Mouse (Mus musculus) CH12.LX (cell line): ENCODE measurements around the gene Myh2. TPM values are rescaled to one million over a fixed set of nuclear protein-coding genes. Genes with fewer than 3 reads are reported as not detected.

Source experiments
- DNase-seq: peaks from one replicate; pipeline ENCODE4 v3.0.0-alpha.2; 2013; ENCODE audit errors: extremely low read depth
- H3K27ac ChIP-seq: 2 replicates; pipeline ENCODE4 v1.5.1; 2012; ENCODE audit warnings: low read depth, mild to moderate bottlenecking, control low read depth, moderate library complexity; ENCODE audit not compliant: insufficient read depth
- H3K27me3 ChIP-seq: replicated peaks from 2 replicates; pipeline ENCODE3; 2012; ENCODE audit warnings: inconsistent platforms
- H3K36me3 ChIP-seq, 2 experiments: replicated peaks in 1 of 2; 2 replicates each; pipeline versions ENCODE3 to v1.6.1; 2012; ENCODE audit warnings: inconsistent platforms in 1 of 2, low read length in 1 of 2, mild to moderate bottlenecking in 1 of 2, mixed read lengths in 1 of 2, moderate library complexity in 1 of 2; ENCODE audit not compliant: control insufficient read depth in 1 of 2, insufficient read depth in 1 of 2
- H3K4me1 ChIP-seq, 2 experiments: 2 replicates each; pipeline ENCODE4 v1.6.1; 2012; ENCODE audit warnings: inconsistent platforms in 1 of 2, moderate library complexity in 1 of 2; ENCODE audit not compliant: insufficient read depth in 2 of 2, control insufficient read depth in 1 of 2
- H3K4me2 ChIP-seq: 2 replicates; pipeline ENCODE4 v1.6.1; 2012; ENCODE audit warnings: low read depth, mild to moderate bottlenecking, control low read depth; ENCODE audit not compliant: poor library complexity, insufficient read depth, severe bottlenecking
- H3K4me3 ChIP-seq, 3 experiments: fragments of 150-350 bp in 1 of 3; sonication (generic) in 1 of 3; replicated peaks in 1 of 3; 2 replicates each; pipeline versions ENCODE3 to v1.5.1; 2011 to 2012; ENCODE audit warnings: low read depth in 2 of 3, low read length in 2 of 3, mild to moderate bottlenecking in 2 of 3, moderate library complexity in 2 of 3, control low read depth in 1 of 3, improper control_type of control experiment in 1 of 3, inconsistent platforms in 1 of 3, mixed read lengths in 1 of 3; ENCODE audit not compliant: poor library complexity in 1 of 3
- H3K79me2 ChIP-seq: replicated peaks from 2 replicates; pipeline ENCODE4 v1.6.1; 2012; ENCODE audit warnings: mild to moderate bottlenecking, moderate library complexity; ENCODE audit not compliant: control insufficient read depth, poor library complexity, insufficient read depth, severe bottlenecking; ENCODE audit errors: extremely low read depth
- H3K9ac ChIP-seq: 2 replicates; pipeline ENCODE4 v1.6.1; 2012; ENCODE audit warnings: low read depth, mild to moderate bottlenecking, control low read depth, moderate library complexity; ENCODE audit not compliant: insufficient read depth
- H3K9me3 ChIP-seq: replicated peaks from 2 replicates; pipeline ENCODE3; 2012; ENCODE audit warnings: low read length, inconsistent platforms, mixed read lengths
- CHD1 ChIP-seq: IDR thresholded peaks from 2 replicates; pipeline ENCODE4 v1.6.1; 2012; ENCODE audit warnings: low read depth, low read length, improper control_type of control experiment, inconsistent platforms
- CHD2 ChIP-seq: IDR thresholded peaks from 2 replicates; pipeline ENCODE4 v1.6.1; 2011; ENCODE audit warnings: low read length, improper control_type of control experiment
- CTCF ChIP-seq, 2 experiments: IDR thresholded peaks in 1 of 2; conservative IDR thresholded peaks in 1 of 2; 2 replicates each; pipeline ENCODE4 v1.5.1; 2011 to 2012; ENCODE audit warnings: low read depth in 2 of 2, low read length in 2 of 2, improper control_type of control experiment in 1 of 2, inconsistent platforms in 1 of 2, mild to moderate bottlenecking in 1 of 2, moderate library complexity in 1 of 2
- E2F4 ChIP-seq: IDR thresholded peaks from 2 replicates; pipeline ENCODE4 v1.6.1; 2011; ENCODE audit warnings: low read depth, low read length, improper control_type of control experiment; ENCODE audit not compliant: insufficient replicate concordance
- ELF1 ChIP-seq: IDR thresholded peaks from 2 replicates; pipeline ENCODE4 v1.6.1; 2014; ENCODE audit warnings: low read depth, mild to moderate bottlenecking, inconsistent platforms, low read length, improper control_type of control experiment
- EP300 ChIP-seq: IDR thresholded peaks from 2 replicates; pipeline ENCODE4 v1.6.1; 2011; ENCODE audit warnings: low read length, improper control_type of control experiment
- ETS1 ChIP-seq: conservative IDR thresholded peaks from 2 replicates; pipeline ENCODE4 v1.6.1; 2012; ENCODE audit warnings: low read depth, mild to moderate bottlenecking, inconsistent platforms, low read length, improper control_type of control experiment, moderate library complexity
- HCFC1 ChIP-seq: IDR thresholded peaks from 2 replicates; pipeline ENCODE4 v1.6.1; 2012; ENCODE audit warnings: low read depth, mild to moderate bottlenecking, inconsistent platforms, low read length, improper control_type of control experiment
- IRF4 ChIP-seq: IDR thresholded peaks from 2 replicates; pipeline ENCODE4 v1.6.1; 2014; ENCODE audit warnings: low read depth, mild to moderate bottlenecking, inconsistent platforms, low read length, improper control_type of control experiment
- JUND ChIP-seq: conservative IDR thresholded peaks from 2 replicates; pipeline ENCODE4 v1.6.1; 2011; ENCODE audit warnings: low read depth, low read length, improper control_type of control experiment
- KAT2A ChIP-seq: IDR thresholded peaks from 2 replicates; pipeline ENCODE4 v1.6.1; 2012; ENCODE audit warnings: low read length, improper control_type of control experiment, inconsistent platforms; ENCODE audit not compliant: insufficient replicate concordance
- MAFK ChIP-seq: IDR thresholded peaks from 2 replicates; pipeline ENCODE4 v1.6.1; 2011; ENCODE audit warnings: low read length, improper control_type of control experiment; ENCODE audit not compliant: insufficient replicate concordance
- MAZ ChIP-seq: IDR thresholded peaks from 2 replicates; pipeline ENCODE4 v1.6.1; 2012; ENCODE audit warnings: low read depth, mild to moderate bottlenecking, inconsistent platforms, low read length, improper control_type of control experiment, moderate library complexity
- MEF2A ChIP-seq: IDR thresholded peaks from 2 replicates; pipeline ENCODE4 v1.6.1; 2014; ENCODE audit warnings: low read depth, mild to moderate bottlenecking, inconsistent platforms, low read length, improper control_type of control experiment, borderline replicate concordance
- MXI1 ChIP-seq: IDR thresholded peaks from 2 replicates; pipeline ENCODE4 v1.6.1; 2011; ENCODE audit warnings: mild to moderate bottlenecking, low read depth, low read length, improper control_type of control experiment
- MYC ChIP-seq: IDR thresholded peaks from 2 replicates; pipeline ENCODE4 v1.6.1; 2011; ENCODE audit warnings: low read depth, mild to moderate bottlenecking, improper control_type of control experiment, low read length
- NELFE ChIP-seq: IDR thresholded peaks from 2 replicates; pipeline ENCODE4 v1.6.1; 2011; ENCODE audit warnings: low read depth, low read length, improper control_type of control experiment
- NRF1 ChIP-seq: IDR thresholded peaks from 2 replicates; pipeline ENCODE4 v1.6.1; 2014; ENCODE audit warnings: low read depth, mild to moderate bottlenecking, inconsistent platforms, low read length, improper control_type of control experiment, moderate library complexity
- POLR2A ChIP-seq: IDR thresholded peaks from 2 replicates; pipeline ENCODE4 v1.6.1; 2011; ENCODE audit warnings: low read depth, mild to moderate bottlenecking, improper control_type of control experiment, low read length
- RAD21 ChIP-seq: IDR thresholded peaks from 2 replicates; pipeline ENCODE4 v1.6.1; 2011; ENCODE audit warnings: low read depth, mild to moderate bottlenecking, low read length, improper control_type of control experiment, moderate library complexity
- RCOR1 ChIP-seq: conservative IDR thresholded peaks from 2 replicates; pipeline ENCODE4 v1.6.1; 2012; ENCODE audit warnings: low read depth, mild to moderate bottlenecking, inconsistent platforms, low read length, improper control_type of control experiment
- SIN3A ChIP-seq: IDR thresholded peaks from 2 replicates; pipeline ENCODE4 v1.6.1; 2012; ENCODE audit warnings: low read length, improper control_type of control experiment, inconsistent platforms
- SMC3 ChIP-seq: IDR thresholded peaks from 2 replicates; pipeline ENCODE4 v1.6.1; 2011; ENCODE audit warnings: low read depth, low read length, improper control_type of control experiment
- TCF12 ChIP-seq: IDR thresholded peaks from 2 replicates; pipeline ENCODE4 v1.6.1; 2014; ENCODE audit warnings: low read depth, mild to moderate bottlenecking, inconsistent platforms, low read length, improper control_type of control experiment
- UBTF ChIP-seq: IDR thresholded peaks from 2 replicates; pipeline ENCODE4 v1.6.1; 2012; ENCODE audit warnings: low read depth, mild to moderate bottlenecking, inconsistent platforms, low read length, improper control_type of control experiment, moderate library complexity
- USF1 ChIP-seq: IDR thresholded peaks from 2 replicates; pipeline ENCODE4 v1.6.1; 2014; ENCODE audit warnings: low read depth, mild to moderate bottlenecking, inconsistent platforms, low read length, improper control_type of control experiment
- ZC3H11A ChIP-seq: IDR thresholded peaks from 2 replicates; pipeline ENCODE4 v1.6.1; 2012; ENCODE audit warnings: low read depth, mild to moderate bottlenecking, inconsistent platforms, low read length, improper control_type of control experiment
- ZKSCAN1 ChIP-seq: IDR thresholded peaks from 2 replicates; pipeline ENCODE4 v1.6.1; 2012; ENCODE audit warnings: low read depth, inconsistent platforms, low read length, improper control_type of control experiment, borderline replicate concordance
- ZMIZ1 ChIP-seq: IDR thresholded peaks from 2 replicates; pipeline ENCODE4 v1.6.1; 2012; ENCODE audit warnings: low read depth, mild to moderate bottlenecking, inconsistent platforms, low read length, improper control_type of control experiment
- ZNF384 ChIP-seq: IDR thresholded peaks from 2 replicates; pipeline ENCODE4 v1.6.1; 2012; ENCODE audit warnings: low read depth, low read length, improper control_type of control experiment, inconsistent platforms
- dilution Hi-C: fragments of 300-500 bp; cut with MboI; formaldehyde crosslinking; loops from 2 replicates; pipeline ENCODE4 v1.14.3; 2020; ENCODE audit warnings: low sequenced_read_pairs; ENCODE audit not compliant: extremely low pct_unique_long_range_greater_than_20kb, extremely low pct_ligation_motif_present
- in situ Hi-C: fragments of 300-500 bp; cut with MboI; formaldehyde crosslinking; loops from 3 replicates; pipeline ENCODE4 v1.14.3; 2019; ENCODE audit warnings: low sequenced_read_pairs, low pct_ligation_motif_present, low pct_unique_long_range_greater_than_20kb, mixed read lengths
- polyA plus RNA-seq: library from polyadenylated mRNA; unstranded; fragments of >175 nt; gene quantifications from 2 replicates; pipeline ENCODE4 v1.2.1, GENCODE M21; 2012; ENCODE audit warnings: low read depth; ENCODE audit not compliant: insufficient read length
- total RNA-seq, 2 experiments: library from RNA; depleted of rRNA; stranded (reverse); fragments of 300-350 nt in 1 of 2; fragments of >200 nt in 1 of 2; gene quantifications; 2 replicates each; pipeline ENCODE4 v1.2.3; 2012 to 2014

Myh2 gene
- total and polyA plus RNA-seq, 3 experiments, result 0.04 to 0.08 TPM; not detected in 1

DNA sequence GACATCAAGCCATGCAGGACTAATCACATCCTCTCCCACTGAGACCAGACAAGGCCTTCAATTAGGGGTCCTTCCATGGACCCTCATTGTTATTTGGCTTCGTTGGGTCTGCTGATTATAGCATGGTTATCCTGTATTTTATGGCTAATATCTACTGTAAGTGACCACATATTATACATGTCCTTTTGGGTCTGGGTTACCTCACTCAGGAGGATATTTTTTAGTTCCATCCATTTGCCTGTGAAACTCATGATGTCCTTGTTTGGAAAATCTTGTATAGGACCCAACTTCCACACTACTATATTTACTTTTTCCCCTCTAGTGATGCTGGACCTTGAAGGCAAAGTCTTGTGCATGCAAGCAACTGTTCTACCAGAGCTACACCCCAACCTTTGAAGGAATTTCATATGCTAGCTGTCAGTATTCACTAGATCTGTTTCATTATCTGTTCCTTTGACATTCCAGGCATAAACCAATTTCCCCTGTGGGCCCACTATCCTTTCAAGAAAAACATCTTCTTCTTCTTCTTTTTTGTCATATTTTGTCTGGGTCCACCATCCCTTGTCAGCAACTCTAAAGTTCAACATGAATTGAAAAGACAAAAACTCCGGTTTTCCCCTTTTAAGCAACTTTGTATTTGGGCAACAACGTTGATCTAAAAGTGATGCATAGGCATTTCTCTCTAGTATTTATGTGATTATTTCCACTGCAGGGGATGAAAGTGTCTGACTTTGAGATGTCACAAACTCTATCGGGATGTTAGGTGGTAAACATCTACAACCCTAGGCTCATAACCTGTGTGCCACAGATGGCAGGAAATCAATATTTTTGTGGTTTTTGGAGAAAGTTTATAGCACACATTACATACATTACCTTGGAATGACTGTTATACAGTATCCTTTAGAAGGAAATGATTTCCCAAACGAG, 25.1 kb upstream of the Myh2 start (continued):
- TF ChIP-seq CHD1 (peak; percentile 95), EP300 (no peak), MYC (0 out of 2 replicates have a peak, but pooled peaks have one; percentile 5), MEF2A (no peak; the same call in 1 of the 2 replicates), ZNF384 (no peak)

DNA sequence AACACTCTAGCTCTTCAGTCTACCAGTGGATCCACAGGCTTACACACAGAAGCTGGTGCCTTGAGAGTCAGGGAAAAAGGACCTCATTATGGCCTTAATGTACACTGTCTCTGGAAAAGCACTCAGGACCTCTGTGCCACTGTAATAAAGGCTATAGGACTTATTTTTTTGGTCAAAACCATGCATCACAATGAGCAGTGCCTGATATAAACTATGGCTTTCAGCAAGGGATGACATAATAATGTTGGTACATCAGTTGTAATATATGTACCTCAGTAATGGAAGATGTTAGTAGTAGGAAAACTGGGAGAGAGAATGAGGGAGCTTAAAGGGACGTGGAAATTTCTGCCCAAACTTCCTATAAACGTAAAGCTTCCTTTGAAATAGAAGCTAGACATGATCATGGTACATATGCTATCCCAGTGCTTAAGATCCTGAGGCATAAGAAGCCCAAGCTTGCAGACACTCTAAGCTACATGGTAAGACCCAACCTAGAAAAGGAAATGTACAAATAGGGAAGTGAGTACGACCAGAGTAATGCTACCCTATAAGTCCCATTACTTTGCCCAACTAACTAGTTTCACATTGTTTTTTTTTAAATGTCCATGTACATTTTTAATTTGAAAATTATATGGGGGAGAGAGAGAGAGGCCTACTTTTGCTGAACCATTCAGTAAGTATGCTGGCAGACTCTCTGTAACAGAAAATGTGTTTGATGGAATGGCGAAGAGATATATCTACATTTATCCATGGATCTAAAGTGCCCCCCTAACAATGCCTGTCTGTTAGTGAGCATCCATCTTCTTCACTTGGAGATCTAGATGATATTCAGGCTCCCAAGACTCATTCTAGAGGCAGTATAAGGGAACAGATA, 24.2 kb upstream of the Myh2 start:
- Histone ChIP-seq H3K9me3 (no peaks in the 10 kb centered on the region), H3K9ac (peak overlapping the region; percentile 74; the same call in 1 of the 2 replicates), H3K27me3 (no peaks in the 10 kb centered on the region), H3K4me1 (peaks cover 11 to 54% of the 10 kb centered on the region in 2 experiments), H3K27ac (peak overlapping the region; percentile 50), H3K4me2 (peak overlapping the region; percentile 70), H3K36me3 (peaks cover 15 to 34% of the 10 kb centered on the region in 2 experiments), H3K4me3 (peak overlapping the region in 2 of 3 experiments; percentile 50 to 67), H3K79me2 (peaks cover 6% of the 10 kb centered on the region)
- DNase-seq, result peak; percentile 71
- in situ Hi-C loops, result no loop called here
- dilution Hi-C loops, result no loop called here
- TF ChIP-seq ETS1 (peak; percentile 30), ELF1 (peak; percentile 27; the same call in 1 of the 2 replicates), JUND (peak; percentile 20; the same call in 1 of the 2 replicates), MYC (0 out of 2 replicates have a peak, but pooled peaks have one; percentile 51), SIN3A (peak; percentile 14; the same call in 1 of the 2 replicates), ZMIZ1 (peak; percentile 92), KAT2A (0 out of 2 replicates have a peak, but pooled peaks have one; percentile 49), SMC3 (peak; percentile 29; the same call in 1 of the 2 replicates), MAFK (peak; percentile 35; the same call in 1 of the 2 replicates), NELFE (peak; percentile 56), E2F4 (0 out of 2 replicates have a peak, but pooled peaks have one; percentile 66), RCOR1 (peak; percentile 82; the same call in 1 of the 2 replicates), RAD21 (no peak), MEF2A (0 out of 2 replicates have a peak, but pooled peaks have one; percentile 38), ZKSCAN1 (peak; percentile 3; the same call in 1 of the 2 replicates), USF1 (no peak), HCFC1 (no peak), IRF4 (peak; percentile 69; the same call in 1 of the 2 replicates), TCF12 (no peak; the same call in 1 of the 2 replicates), UBTF (no peak), CTCF (conservative IDR thresholded peaks at IDR 0.05 in 1 of 2, IDR thresholded peaks at IDR 0.05 in 1 of 2; ENCODE audit: low read depth in 2 of 2, low read length in 2 of 2) (no peak), POLR2A (peak; percentile 56), EP300 (peak; percentile 60), MAZ (peak; percentile 89), CHD2 (peak; percentile 72; the same call in 1 of the 2 replicates), CHD1 (no peak; the same call in 1 of the 2 replicates), ZC3H11A (no peak), MXI1 (peak; percentile 63; the same call in 1 of the 2 replicates), NRF1 (peak; percentile 38; the same call in 1 of the 2 replicates)
